Mouse (Mus musculus): Measurements from ENCODE around the gene Ntrk1.

DNA sequence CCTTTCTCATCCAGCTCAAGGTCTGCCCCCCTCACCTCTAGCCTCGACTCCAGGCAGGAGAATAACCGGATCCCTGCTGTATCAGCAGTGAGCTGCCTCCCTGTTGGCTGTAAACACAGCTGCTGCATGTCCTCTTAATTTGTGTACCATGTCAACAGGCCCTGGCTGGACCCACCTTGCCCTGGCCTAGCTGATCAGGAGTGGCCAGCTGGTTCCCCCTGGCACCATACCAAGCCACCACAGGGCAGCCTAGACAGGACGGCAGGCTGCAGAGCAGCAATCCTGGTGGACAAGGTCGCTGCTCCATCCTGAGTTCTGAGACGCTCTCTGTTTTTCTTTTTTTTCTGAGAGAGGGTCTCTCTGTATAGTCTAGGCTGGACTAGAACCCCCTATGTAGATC, 6.7 kb upstream of the Ntrk1 start:
- no peak for TF ChIP-seq CTCF (IDR thresholded peaks at IDR 0.05; ENCODE audit: insufficient read depth, low read length)
- no peak for TF ChIP-seq POLR2A (IDR thresholded peaks at IDR 0.05; ENCODE audit: borderline replicate concordance, extremely low read depth, low read depth, low read length)
